Mouse (Mus musculus) adrenal gland, postnatal 10 days (tissue): ENCODE measurements at regions not wholly inside any gene's neighbourhood (a gene's known extent, or its start where the extent isn't known, plus 50 kb on each side); places are given as distances from the start of the nearest gene placed in this dataset.

Experiments used
- DNase-seq: peaks from one replicate; pipeline ENCODE4 v3.0.0; 2021; ENCODE audit warnings: mixed read lengths

DNA sequence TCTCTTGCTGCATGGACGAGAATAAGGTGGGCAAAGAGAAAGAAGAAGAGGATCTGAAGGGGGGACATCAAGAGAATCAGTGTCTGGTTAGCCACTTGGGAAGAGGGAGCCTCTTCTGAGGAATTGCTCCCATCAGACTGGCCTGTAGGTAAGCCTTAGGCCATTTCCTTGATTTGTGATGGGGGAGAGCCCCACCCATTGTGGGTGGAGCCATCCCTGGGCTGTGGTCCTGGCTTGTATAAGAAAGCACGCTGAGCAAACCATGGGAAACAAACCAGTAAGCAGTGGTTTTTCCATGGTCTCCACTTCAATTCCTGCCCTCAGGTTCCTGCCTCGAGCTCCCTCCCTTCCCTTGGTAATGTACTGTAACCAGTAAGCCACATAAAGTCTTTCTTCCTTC lies 57.7 kb upstream of the Sez6l start:
- no peak for DNase-seq

DNA sequence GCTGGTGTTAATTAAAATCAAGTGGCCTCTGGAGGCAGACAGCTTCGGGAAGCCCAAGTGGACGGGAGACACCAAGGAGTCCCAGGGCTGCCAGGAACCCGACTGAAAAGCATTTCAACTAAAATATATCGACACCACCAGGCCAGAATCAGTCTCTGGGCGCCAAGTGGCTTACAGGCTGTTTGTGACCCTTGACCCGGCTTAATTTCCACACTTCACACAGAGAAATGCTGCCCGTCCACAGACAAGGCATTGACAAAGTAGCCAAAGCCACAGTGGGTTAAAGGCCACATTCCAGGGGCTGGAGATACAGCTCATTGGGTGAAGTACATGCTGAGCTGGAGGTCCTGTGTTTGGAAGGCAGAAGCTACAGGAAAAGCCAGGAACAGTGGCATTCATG lies 54.8 kb upstream of the Sez6l start:
- DNase-seq: peak; percentile 52

DNA sequence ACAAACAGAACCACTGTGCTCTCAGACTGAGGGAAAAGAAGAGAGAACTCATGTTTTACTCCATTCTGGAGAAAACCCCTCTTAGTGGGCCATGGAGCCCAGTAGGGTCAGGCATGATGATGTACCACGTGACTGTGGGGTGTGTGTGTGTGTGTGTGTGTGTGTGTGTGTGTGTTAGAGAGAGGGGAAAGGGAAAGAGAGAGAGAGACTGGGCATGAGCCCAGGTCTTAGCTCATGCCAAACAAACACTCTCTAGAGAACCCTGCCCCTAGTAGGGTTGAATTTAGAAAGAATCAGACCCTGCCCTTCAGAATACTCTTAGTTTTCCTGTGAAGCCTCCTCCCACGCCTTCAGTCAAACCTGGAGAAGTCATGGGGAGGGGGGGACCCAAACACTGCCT lies 52.7 kb upstream of the Sez6l start:
- peak; percentile 26 for DNase-seq

DNA sequence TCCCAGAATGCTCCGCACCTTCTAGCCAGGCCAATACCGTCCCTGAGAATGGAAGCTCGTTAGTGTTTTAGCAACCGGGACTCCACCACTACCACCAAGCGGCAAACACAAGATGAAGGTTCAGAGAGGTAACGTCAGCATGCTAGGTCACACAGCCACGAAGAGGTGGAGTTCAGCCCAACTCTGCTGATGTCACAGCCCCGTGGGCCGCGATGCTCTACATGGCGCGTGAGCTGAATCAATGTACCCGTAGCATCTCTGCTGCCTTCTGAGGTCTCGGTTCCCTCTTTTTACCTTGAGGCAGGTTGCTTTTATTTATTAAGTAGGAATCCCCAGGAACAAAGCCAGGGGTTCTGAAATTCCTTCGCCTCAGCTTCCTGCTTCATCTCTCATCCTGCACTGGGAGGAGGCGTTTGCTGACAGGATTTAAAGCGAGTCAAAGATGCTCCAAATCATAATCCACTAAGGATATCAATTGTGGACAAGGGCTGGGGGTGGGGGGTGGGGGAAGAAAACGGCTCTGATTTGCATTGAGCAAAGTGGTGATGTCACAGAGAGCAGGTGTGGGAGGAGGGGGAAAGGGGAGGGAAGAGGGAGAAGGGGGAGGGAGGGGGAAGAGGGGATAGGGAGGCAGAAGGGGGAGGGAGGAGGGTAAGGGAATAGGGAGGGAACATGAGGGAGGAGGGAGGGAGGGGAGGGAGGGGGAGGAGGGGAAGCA lies 51.2 kb upstream of the Sez6l start:
- no peak for DNase-seq

DNA sequence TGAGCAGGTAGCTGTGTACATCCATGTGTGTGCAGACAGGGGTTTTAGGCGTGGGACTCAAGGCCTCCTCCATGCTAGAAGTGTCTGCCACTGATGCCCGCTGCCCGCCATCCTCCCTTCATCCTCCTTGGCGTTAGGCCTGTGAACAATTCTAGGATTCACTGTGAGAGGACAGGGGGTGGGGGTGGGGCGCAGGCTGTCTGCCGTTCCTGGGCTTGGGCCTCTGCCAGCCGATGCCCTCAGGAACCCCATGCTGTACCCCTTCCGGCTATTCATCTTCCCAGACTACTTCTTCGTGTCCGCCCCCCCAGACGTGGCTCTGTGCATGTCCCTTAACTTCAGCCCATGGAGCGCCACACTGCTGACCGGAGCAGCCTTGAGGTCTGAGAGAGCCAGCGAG lies 50.3 kb upstream of the Sez6l start:
- no peak for DNase-seq
